Mouse (Mus musculus): ENCODE data around the gene Rassf9. TPM values are rescaled to one million over a fixed set of nuclear protein-coding genes. Genes with fewer than 3 reads are reported as not detected.

The Rassf9 gene
- 2.5 and 2.9 TPM in 2 replicates for polyA plus RNA-seq (2016; fragmentation: Nextera tagmentation; extraction: Ambion mirVana)

DNA sequence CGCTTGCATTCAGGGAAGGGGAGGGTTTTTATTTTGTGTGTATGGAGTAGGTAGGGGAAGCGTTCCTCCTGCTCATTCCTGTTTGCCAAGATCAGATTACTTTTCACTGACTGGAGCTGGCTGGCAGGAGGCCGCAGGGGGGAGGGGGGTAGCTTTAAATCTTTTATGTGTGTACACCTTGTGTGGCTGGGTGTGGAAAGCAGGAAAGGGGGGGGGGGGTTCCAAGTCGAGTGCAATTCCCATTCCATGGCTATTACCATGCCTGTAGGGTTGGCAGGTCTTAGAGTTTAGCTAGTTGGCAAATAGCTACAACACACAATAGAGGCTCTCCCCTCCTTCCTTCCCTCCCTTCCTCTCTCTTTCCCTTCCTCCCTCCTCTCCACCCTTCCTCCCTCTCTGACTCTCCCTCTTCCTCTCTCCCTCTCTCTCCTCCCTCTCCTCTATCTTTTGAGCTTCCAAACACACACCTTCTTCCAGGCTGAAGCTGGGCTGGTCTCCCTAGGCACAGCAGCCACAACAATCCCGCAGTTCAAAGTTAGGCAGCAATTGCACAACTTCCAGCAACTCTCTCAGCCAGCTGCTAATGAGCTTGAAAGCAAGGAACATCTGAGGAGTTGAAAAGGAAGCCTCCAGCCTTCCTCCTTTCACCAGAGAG, at the start of gene Rassf9:
Gene Rassf9 (plus strand): TSS at position 416 of the 655 bp plus-strand sequence.
- H3K4me3 ChIP-seq, result peak within 1 kb of the TSS; percentile 20
- H3K4me2 ChIP-seq (replicated peaks), result peak within 1 kb of the TSS; percentile 22
- H3K9ac ChIP-seq, result no peak within 1 kb of the TSS
- 8% methylated on average over 5 of the region's 5 CpGs for WGBS
- no peaks in the 10 kb centered on the region for H3K4me1 ChIP-seq
- H3K27me3 ChIP-seq, result no peaks in the 10 kb centered on the region
- peak; percentile 73 for ATAC-seq (ENCODE audit: low FRiP score)
- H3K9me3 ChIP-seq (replicated peaks), result no peaks in the 10 kb centered on the region
- H3K36me3 ChIP-seq, result no peaks in the 10 kb centered on the region
- H3K27ac ChIP-seq, result peak within 1 kb of the TSS; percentile 57; the same call in 1 of the 2 replicates

DNA sequence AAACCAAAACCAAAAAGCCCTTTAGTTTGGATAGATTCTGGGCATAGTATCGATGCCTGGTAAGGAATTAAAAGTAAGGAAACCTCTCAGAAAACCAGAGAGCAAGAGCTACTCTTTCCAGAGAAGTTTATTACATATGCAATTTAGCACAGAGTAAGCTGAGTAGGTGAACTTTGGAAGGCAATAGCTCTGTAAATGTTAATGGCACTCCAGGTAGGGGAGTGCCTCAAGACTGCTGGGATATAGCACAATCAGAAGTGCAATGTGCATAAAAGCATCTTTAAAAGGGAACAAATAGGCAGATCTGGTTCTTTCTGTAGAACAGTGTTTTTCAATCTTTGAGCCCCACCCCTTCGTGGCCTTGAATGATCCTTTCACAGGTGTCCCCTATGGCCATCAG, 42.6 kb upstream of the Rassf9 start:
- Histone ChIP-seq H3K4me2 (replicated peaks) (no peak overlapping the region), H3K36me3 (no peaks in the 10 kb centered on the region), H3K27ac (no peak overlapping the region), H3K4me3 (no peak overlapping the region), H3K9me3 (replicated peaks) (no peaks in the 10 kb centered on the region), H3K9ac (no peak overlapping the region), H3K27me3 (no peaks in the 10 kb centered on the region), H3K4me1 (no peaks in the 10 kb centered on the region)
- no peak for ATAC-seq (ENCODE audit: low FRiP score)
- WGBS, result 89% methylated on average over 2 of the region's 2 CpGs

DNA sequence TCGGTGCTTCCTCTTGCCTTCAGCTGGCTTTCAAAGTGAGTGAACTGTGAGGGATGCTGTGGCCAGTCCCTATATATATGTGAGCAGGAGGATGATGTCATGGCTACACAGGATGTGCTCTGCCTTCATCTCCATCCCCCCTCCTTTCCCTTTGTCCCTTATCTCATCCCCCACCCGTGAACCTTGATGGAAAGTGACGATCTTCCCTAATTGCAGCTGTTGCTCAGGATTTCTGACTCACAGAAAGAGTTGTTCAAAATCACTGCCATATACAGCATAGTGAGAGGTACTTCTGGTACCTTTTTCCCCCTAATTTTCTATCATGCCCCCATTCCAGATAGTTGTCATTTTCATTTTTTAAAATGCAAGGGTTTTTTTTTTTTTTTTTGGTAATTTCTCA, 21.6 kb upstream of the Rassf9 start, which contains the start of gene Nts:
Gene Nts (minus strand): TSS at position 101 of the 400 bp plus-strand sequence.
- ATAC-seq (ENCODE audit: low FRiP score), result no peak
- H3K4me2 ChIP-seq (replicated peaks), result no peak within 1 kb of the TSS
- no peaks in the 10 kb centered on the region for H3K36me3 ChIP-seq
- H3K9ac ChIP-seq, result no peak within 1 kb of the TSS
- no peak within 1 kb of the TSS for H3K4me3 ChIP-seq
- 46% methylated on average over 3 of the region's 3 CpGs for WGBS
- no peaks in the 10 kb centered on the region for H3K27me3 ChIP-seq
- no peak within 1 kb of the TSS for H3K27ac ChIP-seq
- no peaks in the 10 kb centered on the region for H3K9me3 ChIP-seq (replicated peaks)
- no peaks in the 10 kb centered on the region for H3K4me1 ChIP-seq

DNA sequence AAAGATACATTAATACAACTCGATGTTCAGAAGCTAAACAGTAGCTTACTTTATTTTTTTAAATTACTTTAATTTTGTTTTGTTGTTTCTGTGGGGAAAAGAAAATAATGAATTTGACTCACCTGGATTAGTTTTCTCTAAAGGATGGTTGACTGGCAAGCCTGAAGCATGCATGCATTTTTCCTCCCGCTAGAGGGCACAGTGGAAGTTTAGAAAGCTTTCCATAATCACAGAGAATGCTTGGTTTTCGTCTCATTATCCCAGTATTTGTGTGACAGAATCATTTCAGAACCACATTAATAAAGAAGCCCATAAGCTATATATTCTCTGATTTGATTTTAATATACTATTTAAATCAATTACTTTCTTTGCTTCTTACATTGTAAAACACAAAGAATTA, 20.2 kb upstream of the Rassf9 start:
- Histone ChIP-seq H3K27me3 (no peaks in the 10 kb centered on the region), H3K36me3 (no peaks in the 10 kb centered on the region), H3K4me2 (replicated peaks) (no peak overlapping the region), H3K9ac (no peak overlapping the region), H3K27ac (no peak overlapping the region), H3K4me3 (no peak overlapping the region), H3K9me3 (replicated peaks) (no peaks in the 10 kb centered on the region), H3K4me1 (no peaks in the 10 kb centered on the region)
- ATAC-seq (ENCODE audit: low FRiP score), result no peak
- WGBS, result 21% methylated on average over 3 of the region's 3 CpGs

DNA sequence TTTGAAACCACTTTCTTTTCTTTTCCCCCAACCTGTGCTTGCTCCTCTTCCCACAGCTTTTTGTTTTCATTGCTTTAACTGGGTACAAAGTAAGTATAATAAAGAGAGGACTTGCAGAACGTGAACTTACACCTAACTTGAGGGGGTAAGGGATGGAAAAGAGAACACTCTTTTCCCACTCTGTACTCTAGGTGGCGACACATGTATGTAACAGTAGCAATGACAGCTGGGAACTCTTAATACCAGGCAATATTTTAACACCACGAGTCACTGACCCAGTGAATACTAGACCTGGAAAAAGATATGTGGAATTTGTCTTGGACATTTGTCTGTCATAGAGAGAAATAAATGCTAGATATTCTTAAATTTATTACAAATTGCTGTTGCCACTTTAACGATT, 13.3 kb upstream of the Rassf9 start:
- ATAC-seq (ENCODE audit: low FRiP score), result no peak
- Histone ChIP-seq H3K9ac (no peak overlapping the region), H3K4me1 (no peaks in the 10 kb centered on the region), H3K36me3 (no peaks in the 10 kb centered on the region), H3K27ac (no peak overlapping the region), H3K4me2 (replicated peaks) (no peak overlapping the region), H3K9me3 (replicated peaks) (no peaks in the 10 kb centered on the region), H3K27me3 (no peaks in the 10 kb centered on the region), H3K4me3 (no peak overlapping the region)
- 28% methylated on average over 4 of the region's 4 CpGs for WGBS

DNA sequence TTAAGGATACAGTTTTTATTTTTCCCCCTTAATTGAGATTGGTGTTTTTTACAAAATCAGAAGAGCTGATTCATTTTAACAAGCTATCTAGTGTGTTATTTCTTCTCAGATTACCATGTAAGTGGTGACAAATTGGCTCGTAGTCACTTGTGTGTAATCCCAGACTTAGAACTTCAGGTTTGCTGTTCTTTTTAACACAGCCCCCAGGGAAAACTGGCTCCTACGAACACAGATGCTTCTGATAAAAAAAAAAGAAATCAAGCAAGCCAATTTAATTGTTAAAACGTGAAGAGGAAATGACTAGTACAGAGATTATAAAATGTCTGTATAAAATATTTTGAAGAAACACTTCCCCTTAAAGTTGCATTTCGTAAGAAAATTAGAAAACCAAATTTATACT, 4.6 kb upstream of the Rassf9 start:
- ATAC-seq (ENCODE audit: low FRiP score), result no peak
- Histone ChIP-seq H3K4me1 (no peaks in the 10 kb centered on the region), H3K4me2 (replicated peaks) (no peak overlapping the region), H3K4me3 (no peak overlapping the region), H3K9ac (no peak overlapping the region), H3K9me3 (replicated peaks) (no peaks in the 10 kb centered on the region), H3K36me3 (no peaks in the 10 kb centered on the region), H3K27ac (no peak overlapping the region), H3K27me3 (no peaks in the 10 kb centered on the region)
- 65% methylated on average over 4 of the region's 4 CpGs for WGBS

DNA sequence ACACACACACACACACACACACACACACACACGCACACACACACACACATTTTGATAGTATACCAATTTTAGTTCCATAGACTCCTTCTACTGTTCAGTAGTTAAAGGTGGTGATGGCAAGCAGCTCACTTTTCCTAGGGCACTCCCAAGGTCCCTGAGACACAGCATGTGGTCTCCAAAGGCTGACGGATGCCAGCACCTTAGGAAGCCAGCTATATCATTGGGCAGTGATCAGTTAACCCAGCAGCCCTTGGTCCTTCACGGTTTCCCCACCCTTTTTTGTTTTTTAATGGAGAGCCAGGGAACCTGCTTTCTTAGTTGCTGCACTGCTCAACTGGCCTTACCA, 588 bp upstream of the Rassf9 start:
- H3K4me3 ChIP-seq, result no peak overlapping the region
- no peaks in the 10 kb centered on the region for H3K27me3 ChIP-seq
- H3K4me2 ChIP-seq (replicated peaks), result no peak overlapping the region
- H3K36me3 ChIP-seq, result no peaks in the 10 kb centered on the region
- H3K9me3 ChIP-seq (replicated peaks), result no peaks in the 10 kb centered on the region
- ATAC-seq (ENCODE audit: low FRiP score), result peak; percentile 22; the same call in 1 of the 2 replicates
- no peak overlapping the region for H3K27ac ChIP-seq
- H3K9ac ChIP-seq, result no peak overlapping the region
- 42% methylated on average over 3 of the region's 3 CpGs for WGBS
- no peaks in the 10 kb centered on the region for H3K4me1 ChIP-seq

DNA sequence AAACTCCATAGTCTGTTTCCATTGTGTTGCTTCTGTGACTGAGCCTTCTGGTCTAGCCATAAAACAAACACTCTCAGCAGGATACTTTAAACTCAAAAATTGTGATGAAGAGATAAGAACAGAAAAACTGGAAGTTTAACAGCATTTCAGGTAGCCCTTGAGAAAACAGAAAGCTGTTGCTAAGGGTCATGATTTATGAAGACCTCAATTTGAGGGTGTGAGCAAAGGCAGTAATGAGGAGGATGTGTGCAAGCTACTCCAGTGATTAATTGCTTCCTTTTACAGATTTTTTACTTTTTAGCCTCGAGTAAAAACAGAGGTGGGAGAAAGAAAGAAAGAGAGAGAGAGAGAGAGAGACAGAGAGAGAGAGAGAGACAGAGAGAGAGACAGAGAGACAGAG, 2.1 kb downstream of the Rassf9 start:
- Histone ChIP-seq H3K27me3 (no peaks in the 10 kb centered on the region), H3K4me1 (no peaks in the 10 kb centered on the region), H3K36me3 (no peaks in the 10 kb centered on the region), H3K4me2 (replicated peaks) (no peak overlapping the region), H3K9me3 (replicated peaks) (no peaks in the 10 kb centered on the region), H3K9ac (no peak overlapping the region), H3K27ac (no peak overlapping the region), H3K4me3 (no peak overlapping the region)
- 35% methylated on average over 1 of the region's 1 CpGs for WGBS
- ATAC-seq (ENCODE audit: low FRiP score), result no peak

DNA sequence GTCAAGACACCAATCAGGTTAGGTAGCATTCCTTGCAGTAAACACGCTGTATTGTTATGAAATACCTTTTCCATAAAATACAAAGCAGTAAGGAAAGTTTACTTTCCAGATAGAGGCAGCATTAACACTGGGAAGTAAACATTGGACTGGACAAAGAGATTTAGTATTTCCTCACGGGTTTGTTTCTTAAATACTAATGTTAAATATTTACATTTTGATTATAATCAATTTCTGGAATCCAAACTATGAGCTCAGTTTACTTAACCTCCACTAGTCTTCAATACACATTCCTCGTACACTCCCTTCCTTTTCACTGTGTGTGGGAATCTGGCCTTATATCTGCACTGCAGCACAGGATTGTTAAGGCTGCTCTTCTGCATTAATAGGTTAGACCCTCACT, 15.9 kb downstream of the Rassf9 start:
- no peak overlapping the region for H3K27ac ChIP-seq
- no peaks in the 10 kb centered on the region for H3K9me3 ChIP-seq (replicated peaks)
- WGBS, result 80% methylated on average over 3 of the region's 3 CpGs
- H3K4me1 ChIP-seq, result no peaks in the 10 kb centered on the region
- ATAC-seq (ENCODE audit: low FRiP score), result no peak
- H3K36me3 ChIP-seq, result no peaks in the 10 kb centered on the region
- H3K4me2 ChIP-seq (replicated peaks), result no peak overlapping the region
- H3K9ac ChIP-seq, result no peak overlapping the region
- no peaks in the 10 kb centered on the region for H3K27me3 ChIP-seq
- no peak overlapping the region for H3K4me3 ChIP-seq

DNA sequence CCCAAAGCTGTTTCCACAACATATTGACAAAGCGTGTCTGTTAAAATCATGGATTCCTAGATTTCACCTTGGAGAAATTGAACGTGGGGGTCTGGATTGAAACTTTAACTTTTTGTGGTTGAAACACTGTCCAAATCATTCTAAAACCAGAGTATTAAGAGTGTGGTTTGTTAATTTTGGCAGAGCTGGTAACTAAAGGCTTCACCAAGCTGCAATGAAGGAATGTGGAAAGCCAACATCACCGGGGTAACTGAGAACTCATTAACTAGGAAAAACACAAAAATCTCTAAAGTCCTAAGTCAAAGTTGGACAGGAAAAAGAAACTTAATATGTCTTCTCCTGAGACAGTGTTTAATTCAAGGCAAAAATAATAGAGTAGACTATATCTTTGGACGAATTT, 41.9 kb downstream of the Rassf9 start:
- no peak for ATAC-seq (ENCODE audit: low FRiP score)
- no peak overlapping the region for H3K27ac ChIP-seq
- no peaks in the 10 kb centered on the region for H3K9me3 ChIP-seq (replicated peaks)
- H3K4me2 ChIP-seq (replicated peaks), result no peak overlapping the region
- H3K36me3 ChIP-seq, result no peaks in the 10 kb centered on the region
- WGBS, result 73% methylated on average over 4 of the region's 4 CpGs
- no peaks in the 10 kb centered on the region for H3K27me3 ChIP-seq
- H3K9ac ChIP-seq, result no peak overlapping the region
- H3K4me1 ChIP-seq, result no peaks in the 10 kb centered on the region
- H3K4me3 ChIP-seq, result no peak overlapping the region

DNA sequence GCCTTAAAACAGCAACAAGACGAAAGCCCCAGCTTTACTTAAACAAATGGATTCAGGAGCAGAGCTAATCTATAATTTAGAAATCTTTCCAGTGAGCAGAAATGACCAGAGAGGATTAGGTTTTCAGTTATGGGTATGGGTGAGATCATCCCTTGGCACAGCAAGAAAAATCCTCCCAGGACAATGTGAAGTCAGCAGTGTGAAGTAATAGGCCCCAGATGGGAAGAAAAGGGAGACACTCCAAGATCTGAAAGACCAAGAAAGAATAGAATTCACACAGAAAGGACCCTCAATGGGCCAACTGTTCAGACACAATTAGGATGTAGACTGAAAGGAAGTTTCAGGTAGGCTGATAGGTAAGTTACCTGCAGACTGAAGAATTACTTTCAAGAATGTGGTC, 50.5 kb downstream of the Rassf9 start:
- Histone ChIP-seq H3K27ac (no peak overlapping the region), H3K4me3 (no peak overlapping the region), H3K36me3 (no peaks in the 10 kb centered on the region), H3K4me2 (replicated peaks) (no peak overlapping the region), H3K4me1 (no peaks in the 10 kb centered on the region), H3K9me3 (replicated peaks) (no peaks in the 10 kb centered on the region), H3K27me3 (no peaks in the 10 kb centered on the region), H3K9ac (no peak overlapping the region)
- no peak for ATAC-seq (ENCODE audit: low FRiP score)
- WGBS, result 70% methylated on average over 1 of the region's 1 CpGs

DNA sequence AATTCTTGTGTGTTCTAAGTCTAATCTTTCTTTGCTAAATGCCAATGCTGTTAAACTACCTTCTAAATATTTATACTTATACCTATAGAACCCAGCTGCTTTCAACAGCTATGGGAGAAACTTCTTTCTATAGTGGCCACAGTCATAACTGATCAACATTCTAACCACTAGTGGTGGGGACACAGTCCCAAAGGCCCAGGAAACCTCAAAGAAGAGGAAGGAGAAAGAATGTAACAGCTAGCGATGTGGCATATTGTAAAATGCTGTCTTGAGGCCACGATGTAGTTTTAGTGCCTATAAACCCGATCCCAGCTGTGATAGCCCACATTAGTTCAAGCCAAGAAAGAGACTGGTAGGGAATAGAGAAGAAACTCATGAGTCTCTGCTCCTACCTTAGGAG, 65.9 kb downstream of the Rassf9 start:
- no peaks in the 10 kb centered on the region for H3K9me3 ChIP-seq (replicated peaks)
- no peak for ATAC-seq (ENCODE audit: low FRiP score)
- no peaks in the 10 kb centered on the region for H3K4me1 ChIP-seq
- no peak overlapping the region for H3K27ac ChIP-seq
- H3K4me3 ChIP-seq, result no peak overlapping the region
- no peaks in the 10 kb centered on the region for H3K27me3 ChIP-seq
- no peaks in the 10 kb centered on the region for H3K36me3 ChIP-seq
- H3K9ac ChIP-seq, result no peak overlapping the region
- 91% methylated on average over 3 of the region's 3 CpGs for WGBS
- no peak overlapping the region for H3K4me2 ChIP-seq (replicated peaks)

DNA sequence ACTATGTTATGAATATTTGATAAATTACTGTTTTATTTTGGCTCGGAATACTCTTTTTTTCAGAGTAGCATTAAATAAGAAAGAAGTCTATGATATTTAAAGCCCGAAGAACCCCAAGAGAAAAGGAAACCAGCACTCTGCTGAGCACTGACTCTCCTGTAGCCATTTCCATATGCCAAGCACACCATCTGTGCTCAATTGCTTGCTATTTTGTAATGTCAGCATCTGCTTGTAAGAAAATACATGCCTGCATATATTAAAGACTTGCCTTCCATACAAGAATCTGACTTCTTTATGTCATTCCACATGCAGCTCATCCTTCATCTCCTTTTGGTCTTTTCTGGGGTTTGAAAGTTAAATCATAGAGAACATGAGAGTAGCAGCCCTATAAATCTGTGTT, 82.3 kb downstream of the Rassf9 start:
- no peak for ATAC-seq (ENCODE audit: low FRiP score)
- H3K4me3 ChIP-seq, result no peak overlapping the region
- H3K4me2 ChIP-seq (replicated peaks), result no peak overlapping the region
- no peaks in the 10 kb centered on the region for H3K9me3 ChIP-seq (replicated peaks)
- 72% methylated on average over 2 of the region's 2 CpGs for WGBS
- H3K27me3 ChIP-seq, result no peaks in the 10 kb centered on the region
- no peaks in the 10 kb centered on the region for H3K4me1 ChIP-seq
- H3K36me3 ChIP-seq, result no peaks in the 10 kb centered on the region
- no peak overlapping the region for H3K9ac ChIP-seq
- no peak overlapping the region for H3K27ac ChIP-seq
